Mouse (Mus musculus): ENCODE data around the gene Mob3a. TPM values are rescaled to one million over a fixed set of nuclear protein-coding genes. Genes with fewer than 3 reads are reported as not detected.

Mob3a gene
- total RNA-seq, 2 experiments from 2014 or later: 5.5 to 7.4 TPM

GRCm38 (mm10) chr10:80646936-80647335 lies 54.8 kb downstream of the Mob3a start:
- intact Hi-C loops (cut with DNase I; ENCODE audit: low total_unique reads): no loop called here
- DNase-seq: no peak

- no peak for DNase-seq
- intact Hi-C loops (cut with DNase I; ENCODE audit: low total_unique reads): no loop called here
Measured at GRCm38 (mm10) chr10:80635345-80635744, 66.4 kb downstream of the Mob3a start.

Other genes starting within 250 kb of the Mob3a start
- gene Onecut3, start 207.1 kb downstream of the Mob3a start, total RNA-seq (2021): not detected
- gene Atp8b3, start 162.9 kb downstream of the Mob3a start, total RNA-seq (2021): not detected
- gene Rexo1, start 140.4 kb downstream of the Mob3a start, total RNA-seq (2021): 10 to 100 TPM in 1 of 2 experiments, 1 to 10 TPM in 1; 9.8 to 11.1 TPM
- 1 to 10 TPM; 2.1 to 2.7 TPM for gene Klf16, start 124.7 kb downstream of the Mob3a start, total RNA-seq (2021)
- gene Abhd17a, start 111.6 kb downstream of the Mob3a start, total RNA-seq (2021): 10 to 100 TPM; 55.8 to 57.1 TPM
- gene Scamp4, start 99.1 kb downstream of the Mob3a start, total RNA-seq (2021): 10 to 100 TPM; 18.3 to 22.0 TPM
- 1 to 10 TPM; 1.2 to 1.5 TPM for gene Adat3, start 99.1 kb downstream of the Mob3a start, total RNA-seq (2021)
- under 1 TPM; 0.18 to 0.27 TPM for gene Gm49322, start 96.0 kb downstream of the Mob3a start, total RNA-seq (2021)
- gene Csnk1g2, start 79.1 kb downstream of the Mob3a start, total RNA-seq (2021): 100 to 1,000 TPM in 1 of 2 experiments, 10 to 100 TPM in 1; 94.3 to 105 TPM
- 10 to 100 TPM; 30.1 to 34.4 TPM for gene Btbd2, start 44.9 kb downstream of the Mob3a start, total RNA-seq (2021)
- 100 to 1,000 TPM; 167 to 186 TPM for gene Mknk2, start 23.9 kb downstream of the Mob3a start, total RNA-seq (2021)
- gene Izumo4, start 207 bp upstream of the Mob3a start, total RNA-seq (2021): 1 to 10 TPM; 3.2 to 3.5 TPM
- gene Ap3d1, start 40.3 kb upstream of the Mob3a start, total RNA-seq (2021): 10 to 100 TPM; 23.7 to 25.2 TPM
- gene Dot1l, start 53.2 kb upstream of the Mob3a start, total RNA-seq (2021): 10 to 100 TPM; 25.5 to 26.1 TPM
- 10 to 100 TPM; 23.6 to 30.0 TPM for gene Sf3a2, start 96.2 kb upstream of the Mob3a start, total RNA-seq (2021)
- gene Plekhj1, start 96.6 kb upstream of the Mob3a start, total RNA-seq (2021): 10 to 100 TPM; 21.4 to 23.1 TPM
- under 1 TPM in 1 of 2 experiments, not detected in 1; 0.25 TPM for gene Amh, start 103.3 kb upstream of the Mob3a start, total RNA-seq (2021)
- 100 to 1,000 TPM; 345 to 379 TPM for gene Jsrp1, start 111.5 kb upstream of the Mob3a start, total RNA-seq (2021)
- gene Oaz1, start 124.7 kb upstream of the Mob3a start, total RNA-seq (2021): 100 to 1,000 TPM; 787 to 812 TPM
- gene Lingo3, start 142.1 kb upstream of the Mob3a start, total RNA-seq (2021): 10 to 100 TPM; 11.3 to 24.5 TPM
- gene Lsm7, start 153.2 kb upstream of the Mob3a start, total RNA-seq (2021): 10 to 100 TPM; 24.5 to 27.7 TPM
- gene Sppl2b, start 153.3 kb upstream of the Mob3a start, total RNA-seq (2021): 10 to 100 TPM; 24.0 to 28.1 TPM
- gene Tmprss9, start 169.9 kb upstream of the Mob3a start, total RNA-seq (2021): under 1 TPM in 1 of 2 experiments, not detected in 1; 0.06 TPM
- gene Timm13, start 199.0 kb upstream of the Mob3a start, total RNA-seq (2021): 100 to 1,000 TPM; 114 to 125 TPM
- gene Lmnb2, start 216.3 kb upstream of the Mob3a start, total RNA-seq (2021): 10 to 100 TPM in 1 of 2 experiments, 1 to 10 TPM in 1; 9.4 to 14.3 TPM
- 10 to 100 TPM; 21.5 to 28.7 TPM for gene Gadd45b, start 228.1 kb upstream of the Mob3a start, total RNA-seq (2021)